ENCODE assay signal across 8 mouse cellular contexts in genomic region chr2:13385542-13386345, GRCm38 (mm10).
DNase-seq lines count a peak whose midpoint lies in the region; ATAC-seq and TF ChIP-seq lines count a peak whose summit lies in the region.

No protein-coding gene starts in this region.

- no peaks in the 10 kb centered on the region for H3K9me3 ChIP-seq in forebrain, embryonic 11.5 days (ENCODE audit: control insufficient read depth, low read length)
- H3K9me3 ChIP-seq in limb, embryonic 13.5 days: no peaks in the 10 kb centered on the region
- H3K9me3 ChIP-seq in neural tube, embryonic 14.5 days (ENCODE audit: control insufficient read depth, low read length): no peaks in the 10 kb centered on the region

- no peaks in the 10 kb centered on the region for H3K4me1 ChIP-seq in kidney, adult 2 months (ENCODE audit: control insufficient read depth, insufficient read depth, low read length)
- peaks cover 18% of the 10 kb centered on the region for H3K4me1 ChIP-seq in forebrain, embryonic 11.5 days (replicated peaks; ENCODE audit: control insufficient read depth, insufficient read depth, low read length)
- H3K4me1 ChIP-seq in limb, embryonic 13.5 days: peaks cover 17% of the 10 kb centered on the region
- H3K4me1 ChIP-seq in neural tube, embryonic 14.5 days (ENCODE audit: control insufficient read depth, insufficient read depth, low read length): peaks cover 4% of the 10 kb centered on the region

- H3K4me2 ChIP-seq in forebrain, embryonic 11.5 days (ENCODE audit: low read depth, low read length, severe bottlenecking): 0 out of 2 replicates have a peak overlapping the region, but pooled peaks have one; percentile 21
- no peak overlapping the region for H3K4me2 ChIP-seq in limb, embryonic 13.5 days (replicated peaks)
- H3K4me2 ChIP-seq in neural tube, embryonic 14.5 days (ENCODE audit: low read depth, low read length): no peak overlapping the region

- TF ChIP-seq POLR2A in kidney, adult 2 months (IDR thresholded peaks at IDR 0.05; ENCODE audit: low read depth, low read length): no peak

- H3K9ac ChIP-seq in forebrain, embryonic 11.5 days (ENCODE audit: low read length): peak overlapping the region; percentile 57
- H3K9ac ChIP-seq in limb, embryonic 13.5 days: no peak overlapping the region
- no peak overlapping the region for H3K9ac ChIP-seq in neural tube, embryonic 14.5 days (replicated peaks; ENCODE audit: low read depth, low read length)

- no peaks in the 10 kb centered on the region for H3K36me3 ChIP-seq in kidney, adult 2 months (ENCODE audit: control insufficient read depth, insufficient read depth, low read length)
- H3K36me3 ChIP-seq in forebrain, embryonic 11.5 days (ENCODE audit: control insufficient read depth, insufficient read depth, low read length): no peaks in the 10 kb centered on the region
- H3K36me3 ChIP-seq in limb, embryonic 13.5 days: no peaks in the 10 kb centered on the region
- H3K36me3 ChIP-seq in neural tube, embryonic 14.5 days (ENCODE audit: control insufficient read depth, insufficient read depth, low read length): no peaks in the 10 kb centered on the region

- DNase-seq in kidney, adult 2 months: no peak
- DNase-seq in kidney, adult 8-10 months: no peak
- DNase-seq in forebrain, embryonic 11.5 days (ENCODE audit: low spot score): no peak
- no peak for DNase-seq in left cerebral cortex, postnatal 14 days (ENCODE audit: low spot score in 2 of 2)
- no peak for DNase-seq in spleen, postnatal 10 days (ENCODE audit: low spot score in 2 of 2)
- no peak for DNase-seq in left cerebral cortex, adult 11 months (ENCODE audit: low spot score)

- ATAC-seq in forebrain, embryonic 11.5 days (replicated peaks; ENCODE audit: low FRiP score): peak; percentile 48
- ATAC-seq in limb, embryonic 13.5 days (ENCODE audit: low FRiP score, low read depth): no peak
- 0 out of 2 replicates have a peak, but pooled peaks have one; percentile 5 for ATAC-seq in neural tube, embryonic 14.5 days (ENCODE audit: low read depth)

- 57% methylated on average over 3 of the region's 3 CpGs for WGBS in kidney, adult 2 months
- WGBS in forebrain, embryonic 11.5 days: 22% methylated on average over 3 of the region's 3 CpGs
- 59% methylated on average over 3 of the region's 3 CpGs for WGBS in limb, embryonic 13.5 days
- 58% methylated on average over 3 of the region's 3 CpGs for WGBS in neural tube, embryonic 14.5 days

- H3K27ac ChIP-seq in kidney, adult 2 months (ENCODE audit: insufficient read depth, low read depth, low read length): peak overlapping the region; percentile 9
- peak overlapping the region; percentile 99 for H3K27ac ChIP-seq in forebrain, embryonic 11.5 days (ENCODE audit: low read depth, low read length)
- peak overlapping the region; percentile 69 for H3K27ac ChIP-seq in limb, embryonic 13.5 days
- peak overlapping the region; percentile 69 for H3K27ac ChIP-seq in neural tube, embryonic 14.5 days (ENCODE audit: low read depth, low read length)

- no peak for TF ChIP-seq CTCF in kidney, adult 2 months (conservative IDR thresholded peaks at IDR 0.05; ENCODE audit: insufficient read depth, insufficient read length, low read depth, low read length)

- no peaks in the 10 kb centered on the region for H3K27me3 ChIP-seq in kidney, adult 2 months (replicated peaks; ENCODE audit: control insufficient read depth, insufficient read depth, low read length)
- no peaks in the 10 kb centered on the region for H3K27me3 ChIP-seq in forebrain, embryonic 11.5 days (ENCODE audit: control insufficient read depth, insufficient read depth, low read length)
- no peaks in the 10 kb centered on the region for H3K27me3 ChIP-seq in limb, embryonic 13.5 days
- no peaks in the 10 kb centered on the region for H3K27me3 ChIP-seq in neural tube, embryonic 14.5 days (ENCODE audit: control insufficient read depth, insufficient read depth, low read length)

- intact Hi-C loops in left cerebral cortex, postnatal 14 days (cut with DNase I): no loop called here

- no peak overlapping the region for H3K4me3 ChIP-seq in kidney, adult 2 months (ENCODE audit: insufficient read depth, low read depth, low read length)
- no peak overlapping the region for H3K4me3 ChIP-seq in forebrain, embryonic 11.5 days (ENCODE audit: low read depth, low read length)
- H3K4me3 ChIP-seq in limb, embryonic 13.5 days: no peak overlapping the region
- H3K4me3 ChIP-seq in neural tube, embryonic 14.5 days (ENCODE audit: low read depth, low read length): no peak overlapping the region

Comparison
In these comparisons a context has a peak if more than half of its experiments do, and no peak if none do; other contexts are left out.
1. H3K27ac ChIP-seq: peak in every context shown above with its lines; median percentile 99 in forebrain, embryonic 11.5 days; 69 in limb, embryonic 13.5 days; 69 in neural tube, embryonic 14.5 days; 9 in kidney, adult 2 months.